Mouse (Mus musculus) left cerebral cortex, adult 2 months (tissue): ENCODE measurements around the gene Olfr735. TPM values are rescaled to one million over a fixed set of nuclear protein-coding genes. Genes with fewer than 3 reads are reported as not detected.

Experiments
- DNase-seq, 2 experiments: peaks; one replicate each; pipeline ENCODE4 v3.0.0; 2021 to 2022; ENCODE audit warnings: low spot score in 2 of 2, mixed read lengths in 1 of 2; ENCODE audit errors: extremely low spot score in 1 of 2
- H3K27ac ChIP-seq: fragments of 200-600 bp; 2 replicates; pipeline ENCODE4 v1.8.1; 2022
- H3K4me3 ChIP-seq: fragments of 200-600 bp; 2 replicates; pipeline ENCODE4 v1.8.1; 2022
- CTCF ChIP-seq: fragments of 200-600 bp; IDR thresholded peaks from 2 replicates; pipeline ENCODE4 v1.8.1; 2022; ENCODE audit warnings: antibody characterized with exemption, mild to moderate bottlenecking, moderate library complexity
- intact Hi-C: fragments of 180-260 bp; cut with DNase I; formaldehyde crosslinking; loops from one replicate; pipeline ENCODE4 v1.15.1; 2025
- long read RNA-seq, 2 experiments: library from polyadenylated mRNA; stranded (forward); transcript quantifications; one replicate each; pipeline ENCODE4 v2.0.0; 2021; ENCODE audit warnings: borderline mapping rate in 2 of 2
- total RNA-seq, 2 experiments: library from RNA; stranded (reverse); gene quantifications; 2 replicates each; pipeline ENCODE4 v1.2.3; 2021

The Olfr735 gene
- not detected for total RNA-seq
- long read RNA-seq, experiment 1, result 0 reads
- long read RNA-seq, experiment 2, result 0 reads

GRCm38 (mm10) chr14:50348796-50349195 is at the start of gene Olfr735:
TSS of gene Olfr735 (minus strand) at chr14:50348872.
- TF ChIP-seq CTCF, result no peak
- Histone ChIP-seq H3K27ac (no peak within 1 kb of the TSS), H3K4me3 (no peak within 1 kb of the TSS)
- intact Hi-C loops, result no loop called here
- no peak for DNase-seq

DNA sequence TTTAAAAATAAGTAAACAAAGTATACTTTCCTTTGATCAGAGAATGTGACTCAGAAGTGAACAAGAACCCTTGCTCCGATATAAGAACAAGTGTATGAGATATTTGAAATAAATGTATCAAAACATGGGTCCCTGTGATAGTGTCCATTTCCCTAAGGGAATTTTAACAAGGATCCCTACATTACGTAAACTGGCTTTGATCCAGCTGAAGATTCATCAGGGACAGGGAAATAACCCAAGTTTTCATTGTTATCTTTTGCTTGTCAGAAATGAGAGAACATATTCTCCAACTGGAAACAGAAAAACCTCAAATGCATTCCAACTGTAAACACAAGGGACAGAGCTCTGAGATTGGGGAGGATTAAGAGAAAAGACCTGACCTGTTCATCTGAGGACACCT is 32.2 kb upstream of the Olfr735 start, which contains the start of gene Olfr736:
TSS of gene Olfr736 (plus strand) at position 301 of the 400 bp plus-strand sequence.
- no peak for DNase-seq
- Histone ChIP-seq H3K27ac (no peak within 1 kb of the TSS), H3K4me3 (no peak within 1 kb of the TSS)
- intact Hi-C loops, result no loop called here
- no peak for TF ChIP-seq CTCF

- H3K27ac ChIP-seq, result no peak overlapping the region
- H3K4me3 ChIP-seq, result no peak overlapping the region
- intact Hi-C loops, result no loop called here
- TF ChIP-seq CTCF, result no peak
- DNase-seq, result no peak
These were observed 14.9 kb upstream of the Olfr735 start for GRCm38 (mm10) chr14:50363561-50363960.

- intact Hi-C loops, result no loop called here
- H3K27ac ChIP-seq, result no peak overlapping the region
- no peak for TF ChIP-seq CTCF
- H3K4me3 ChIP-seq, result no peak overlapping the region
- DNase-seq, result no peak
These were observed 11.8 kb upstream of the Olfr735 start for GRCm38 (mm10) chr14:50360480-50360879.

DNA sequence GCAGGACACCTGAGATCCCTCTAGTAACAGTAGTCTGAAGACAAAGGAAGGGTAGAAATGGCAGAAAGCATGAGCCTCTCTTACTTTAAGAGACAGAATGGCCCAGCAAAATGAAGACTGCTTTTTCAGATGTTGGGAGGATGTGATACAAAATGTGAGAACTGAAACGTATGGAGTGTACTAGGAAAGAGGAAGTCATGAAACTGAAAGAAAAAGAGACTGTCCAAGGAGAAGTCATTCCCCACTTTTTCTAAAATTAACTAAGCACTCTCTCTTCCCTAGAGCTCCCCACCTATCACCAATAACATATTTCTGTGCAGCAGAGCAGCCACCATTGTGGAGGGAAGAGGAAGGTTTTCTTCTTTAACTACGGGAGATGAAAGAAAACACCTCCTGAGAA is 8.9 kb upstream of the Olfr735 start, which contains the start of gene Tlr11:
TSS of gene Tlr11 (plus strand) at position 322 of the 400 bp plus-strand sequence.
- DNase-seq, result no peak
- no peak for TF ChIP-seq CTCF
- Histone ChIP-seq H3K27ac (no peak within 1 kb of the TSS), H3K4me3 (no peak within 1 kb of the TSS)
- intact Hi-C loops, result no loop called here

DNA sequence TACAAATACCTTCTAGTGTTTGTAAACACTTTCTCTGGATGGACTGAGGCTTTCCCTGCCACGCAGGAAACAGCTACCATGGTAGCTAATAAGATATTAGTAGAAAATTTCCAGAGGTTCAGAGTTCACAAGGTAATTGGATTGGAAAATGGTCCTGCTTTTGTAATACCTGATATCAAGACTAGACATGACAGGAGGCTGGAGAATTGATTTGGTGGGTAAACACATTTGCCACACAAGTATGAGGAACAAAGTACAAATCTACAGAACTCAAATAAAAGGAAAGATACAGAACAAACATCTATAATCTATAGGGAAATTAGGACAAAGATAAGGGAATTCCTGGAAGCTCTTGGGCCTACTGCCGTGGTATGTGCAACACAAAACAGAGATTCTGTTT is 8.1 kb upstream of the Olfr735 start:
- Histone ChIP-seq H3K27ac (no peak overlapping the region), H3K4me3 (no peak overlapping the region)
- intact Hi-C loops, result no loop called here
- TF ChIP-seq CTCF, result no peak
- no peak for DNase-seq

DNA sequence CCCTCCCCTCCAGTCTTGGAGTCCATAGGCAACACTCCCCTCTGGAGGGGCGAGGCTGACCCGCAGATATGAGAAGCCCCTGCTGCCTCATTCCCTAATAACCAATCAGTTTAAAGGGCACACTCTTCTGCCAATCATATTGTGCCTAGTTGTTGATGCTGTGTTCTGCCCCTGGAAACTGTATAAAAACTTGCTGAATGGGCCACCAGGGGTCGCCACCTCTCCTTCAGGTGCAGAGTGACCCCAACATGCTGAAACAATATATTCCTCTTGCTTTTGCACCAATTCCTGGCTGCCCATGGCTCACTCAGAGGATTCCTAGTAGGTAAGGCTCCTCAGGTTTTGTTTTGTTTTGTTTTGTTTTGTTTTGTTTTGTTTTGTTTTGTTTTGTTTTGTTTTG is 3.8 kb upstream of the Olfr735 start:
- no peak for DNase-seq
- Histone ChIP-seq H3K27ac (no peak overlapping the region), H3K4me3 (no peak overlapping the region)
- peak; percentile 21; the same call in 1 of the 2 replicates for TF ChIP-seq CTCF
- intact Hi-C loops, result no loop called here

GRCm38 (mm10) chr14:50326661-50327060 is 22.0 kb downstream of the Olfr735 start, which contains the start of gene Olfr734:
TSS of gene Olfr734 (minus strand) at chr14:50326761.
- intact Hi-C loops, result no loop called here
- TF ChIP-seq CTCF, result no peak
- DNase-seq, result no peak
- H3K4me3 ChIP-seq, result no peak within 1 kb of the TSS
- H3K27ac ChIP-seq, result no peak within 1 kb of the TSS

DNA sequence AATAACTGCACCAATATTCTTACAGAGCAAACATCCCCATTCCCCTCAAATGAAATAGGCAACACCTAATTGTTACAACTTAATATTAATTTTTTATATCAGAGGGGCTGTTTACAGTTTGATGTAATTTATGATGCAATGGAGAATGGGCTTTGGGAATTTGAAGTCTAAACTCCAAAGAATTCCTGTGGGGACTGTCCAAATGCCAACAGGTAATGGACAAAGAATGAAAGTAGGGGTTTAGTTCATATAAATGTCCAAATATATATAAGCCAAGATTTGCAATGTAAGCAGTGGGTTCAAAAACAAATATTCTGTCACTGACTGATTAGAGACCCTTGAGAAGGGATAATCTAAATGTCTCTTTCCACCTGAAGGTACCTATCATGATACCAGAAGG is 47.2 kb downstream of the Olfr735 start, which contains the start of gene Olfr733:
TSS of gene Olfr733 (minus strand) at position 101 of the 400 bp plus-strand sequence.
- DNase-seq, result no peak
- intact Hi-C loops, result no loop called here
- no peak for TF ChIP-seq CTCF
- no peak within 1 kb of the TSS for H3K27ac ChIP-seq
- no peak within 1 kb of the TSS for H3K4me3 ChIP-seq

Other genes starting within 250 kb of the Olfr735 start
- not detected for gene Olfr727, start 225.7 kb downstream of the Olfr735 start, total RNA-seq
- not detected for gene Olfr728, start 206.2 kb downstream of the Olfr735 start, total RNA-seq
- gene Olfr729, start 196.0 kb downstream of the Olfr735 start, total RNA-seq, result not detected
- gene Olfr730, start 160.7 kb downstream of the Olfr735 start, total RNA-seq, result not detected
- not detected for gene Olfr731, start 107.0 kb downstream of the Olfr735 start, total RNA-seq
- gene Olfr732, start 64.7 kb downstream of the Olfr735 start, total RNA-seq, result not detected
- gene Olfr733, start 47.4 kb downstream of the Olfr735 start, total RNA-seq, result not detected
- not detected for gene Olfr734, start 22.1 kb downstream of the Olfr735 start, total RNA-seq
- not detected for gene Tlr11, start 9.0 kb upstream of the Olfr735 start, total RNA-seq
- gene Olfr736, start 32.3 kb upstream of the Olfr735 start, total RNA-seq, result not detected
- gene Olfr738, start 58.7 kb upstream of the Olfr735 start, total RNA-seq, result not detected
- gene Olfr739, start 69.8 kb upstream of the Olfr735 start, total RNA-seq, result not detected
- gene Olfr740, start 96.7 kb upstream of the Olfr735 start, total RNA-seq, result not detected
- gene Olfr741, start 123.9 kb upstream of the Olfr735 start, total RNA-seq, result not detected
- not detected for gene Olfr742, start 154.7 kb upstream of the Olfr735 start, total RNA-seq
- not detected for gene Olfr743, start 173.0 kb upstream of the Olfr735 start, total RNA-seq